Mouse (Mus musculus): Measurements from ENCODE around the gene Wdr75. TPM values are rescaled to one million over a fixed set of nuclear protein-coding genes. Genes with fewer than 3 reads are reported as not detected.

Gene Wdr75
- 112 TPM for polyA plus RNA-seq (2014; fragmentation: Illumina TruSeq; extraction: RNeasy Lipid Tissue Mini Kit (QIAGEN cat#74804))

DNA sequence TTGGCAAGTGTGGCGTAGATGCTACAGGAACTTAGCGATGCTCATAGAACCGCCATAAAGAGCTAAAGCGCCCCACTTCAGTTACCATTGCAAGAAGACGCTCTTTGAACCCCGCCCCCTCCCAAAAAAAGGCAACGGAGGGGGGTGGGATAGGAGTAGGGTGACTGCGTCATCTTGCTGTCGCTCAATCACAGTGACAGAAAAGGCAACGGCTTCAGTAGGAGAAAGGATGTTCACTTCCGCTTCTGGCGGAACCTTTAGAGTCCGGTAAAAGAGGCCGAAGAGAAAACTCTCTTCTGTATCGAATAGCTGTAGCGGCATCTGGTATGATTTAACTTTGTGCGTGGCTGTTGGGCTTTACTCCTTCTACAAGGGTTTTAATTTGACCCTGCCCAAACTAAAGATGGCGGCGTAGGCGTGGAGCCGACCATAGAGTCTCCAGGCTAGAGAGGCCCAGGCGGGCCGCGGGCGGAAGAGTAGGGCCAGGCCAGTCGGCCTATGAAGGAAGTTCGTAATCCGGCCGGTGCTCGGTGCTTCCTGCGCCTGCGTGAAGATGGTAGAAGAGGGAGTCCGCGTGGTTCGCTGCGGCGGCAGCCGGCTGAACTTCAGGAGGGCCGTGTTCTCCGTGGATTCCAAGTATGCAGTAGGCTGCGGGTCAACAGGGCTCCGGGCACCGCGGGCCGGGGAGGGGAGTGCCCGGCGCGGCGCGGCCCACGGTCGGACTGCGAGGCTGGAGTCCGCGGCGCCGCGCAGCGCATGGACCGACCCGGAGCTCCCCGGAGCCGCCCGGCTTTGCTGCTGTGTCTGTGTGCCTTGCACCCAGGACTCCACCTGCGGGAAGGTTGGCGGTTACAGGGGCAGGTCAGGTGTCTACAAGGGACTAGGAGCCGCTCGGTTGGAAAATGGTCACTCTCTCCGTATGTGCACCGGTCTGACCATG is at the start of gene Wdr75:
Gene Wdr75, plus strand, starts transcription at position 198 of the 940 bp plus-strand sequence.

Other genes with a start within 250 kb of the Wdr75 start
- gene Gm5269, start 95.1 kb downstream of the Wdr75 start, polyA plus RNA-seq (2014; fragmentation: Illumina TruSeq; extraction: RNeasy Lipid Tissue Mini Kit (QIAGEN cat#74804)), result not detected
- 181 TPM for gene Slc40a1, start 131.4 kb downstream of the Wdr75 start, polyA plus RNA-seq (2014; fragmentation: Illumina TruSeq; extraction: RNeasy Lipid Tissue Mini Kit (QIAGEN cat#74804))

Data from ovary, adult 10 weeks (tissue).